Mouse (Mus musculus) intestine, postnatal 0 days (tissue): ENCODE results near the gene Lonp1. TPM values are rescaled to one million over a fixed set of nuclear protein-coding genes. Genes with fewer than 3 reads are reported as not detected.

Experiments
- ATAC-seq: fragments of 200-750 bp; cut with Nextera tagmentation; 2 replicates; pipeline ENCODE4 v1.8.0; 2017; ENCODE audit warnings: mild to moderate bottlenecking, moderate TSS enrichment, moderate library complexity
- H3K27ac ChIP-seq: fragments of 300-500 bp; sonication (generic); 2 replicates; pipeline ENCODE4 v1.5.1; 2014; ENCODE audit warnings: mild to moderate bottlenecking, low read depth, low read length, moderate library complexity
- H3K27me3 ChIP-seq: fragments of 300-500 bp; sonication (generic); replicated peaks from 2 replicates; pipeline ENCODE4 v1.6.1; 2014; ENCODE audit warnings: low read length, mixed read lengths; ENCODE audit not compliant: control insufficient read depth, insufficient read depth
- H3K36me3 ChIP-seq: fragments of 300-500 bp; sonication (generic); 2 replicates; pipeline ENCODE4 v1.6.1; 2014; ENCODE audit warnings: mild to moderate bottlenecking, moderate library complexity; ENCODE audit not compliant: control insufficient read depth, insufficient read depth
- H3K4me1 ChIP-seq: fragments of 300-500 bp; sonication (generic); replicated peaks from 2 replicates; pipeline ENCODE4 v1.6.1; 2014; ENCODE audit warnings: antibody characterized with exemption, low read length, mixed read lengths; ENCODE audit not compliant: control insufficient read depth, insufficient read depth
- H3K4me2 ChIP-seq: fragments of 300-500 bp; sonication (generic); replicated peaks from 2 replicates; pipeline ENCODE4 v1.6.1; 2014; ENCODE audit warnings: low read depth, mild to moderate bottlenecking, moderate library complexity
- H3K4me3 ChIP-seq: fragments of 300-500 bp; sonication (generic); 2 replicates; pipeline ENCODE4 v1.5.1; 2014; ENCODE audit warnings: low read depth, low read length
- H3K9ac ChIP-seq: fragments of 300-500 bp; sonication (generic); 2 replicates; pipeline ENCODE4 v1.6.1; 2014; ENCODE audit warnings: mild to moderate bottlenecking, low read depth, low read length
- H3K9me3 ChIP-seq: fragments of 300-500 bp; sonication (generic); 2 replicates; pipeline ENCODE4 v1.6.1; 2016; ENCODE audit warnings: mixed run types; ENCODE audit not compliant: control insufficient read depth
- CTCF ChIP-seq: sonication (generic); IDR thresholded peaks from 2 replicates; pipeline ENCODE4 v1.5.1; 2016; ENCODE audit warnings: low read depth, mild to moderate bottlenecking, control low read depth, antibody characterized with exemption, moderate library complexity
- WGBS: fragments of 180-500 bp; shearing (Covaris S2); extraction: QIAGEN DNeasy Blood & Tissue Kit; methylation state at CpG from one replicate; pipeline ENCODE4 v1.1.7; 2014; 5-methylcytosine and 5-hydroxymethylcytosine counted together
- polyA plus RNA-seq: library from polyadenylated mRNA; unstranded; fragments of >200 nt; fragmentation: Nextera tagmentation; extraction: Ambion mirVana; gene quantifications from 2 replicates; pipeline ENCODE4 v1.2.1, GENCODE M21; 2015

Lonp1 gene
- polyA plus RNA-seq, 1 experiment from 2014 or later, result 25.5 TPM

DNA sequence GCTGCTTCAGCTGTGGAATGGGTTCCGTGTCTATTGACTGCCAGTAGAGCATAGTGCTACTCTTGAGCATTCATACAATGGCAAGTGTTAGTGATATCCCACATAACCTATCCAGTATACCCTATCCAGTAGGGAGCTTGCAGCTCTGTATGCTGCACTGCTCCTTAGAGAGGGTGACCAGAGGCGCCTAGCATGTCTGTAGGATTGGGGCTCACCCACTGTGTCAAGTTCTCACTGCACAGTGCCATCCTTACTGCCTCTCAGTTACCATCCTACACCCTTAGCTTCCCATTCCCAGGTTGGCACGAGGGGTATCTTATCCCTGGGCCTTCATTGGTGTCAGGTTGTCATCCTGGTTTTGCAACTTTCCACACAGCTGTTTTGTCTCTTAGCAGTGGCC lies 22.3 kb downstream of the Lonp1 start:
- 89% methylated on average over 3 of the region's 3 CpGs for WGBS
- H3K27ac ChIP-seq, result no peak overlapping the region
- no peaks in the 10 kb centered on the region for H3K27me3 ChIP-seq
- no peaks in the 10 kb centered on the region for H3K4me1 ChIP-seq
- H3K36me3 ChIP-seq, result peaks cover 82% of the 10 kb centered on the region
- no peak for TF ChIP-seq CTCF
- H3K9ac ChIP-seq, result no peak overlapping the region
- no peaks in the 10 kb centered on the region for H3K9me3 ChIP-seq
- ATAC-seq, result no peak
- H3K4me3 ChIP-seq, result no peak overlapping the region
- no peak overlapping the region for H3K4me2 ChIP-seq

DNA sequence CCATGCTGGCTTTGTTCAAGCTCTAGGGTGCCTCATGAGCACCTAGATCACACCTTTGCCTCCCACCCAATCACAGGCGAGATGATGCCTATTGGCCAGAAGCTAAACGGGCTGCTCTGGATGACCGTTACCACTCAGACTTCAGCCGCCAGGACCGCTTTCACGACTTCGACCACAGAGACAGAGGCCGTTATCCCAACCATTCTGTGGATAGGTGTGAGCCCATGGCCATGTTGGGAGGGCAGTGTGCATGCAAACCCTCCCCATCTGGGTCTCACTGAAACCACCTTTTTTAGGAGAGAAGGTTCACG lies 22.7 kb downstream of the Lonp1 start:
- H3K4me2 ChIP-seq, result no peak overlapping the region
- H3K4me3 ChIP-seq, result no peak overlapping the region
- H3K9me3 ChIP-seq, result no peaks in the 10 kb centered on the region
- WGBS, result 82% methylated on average over 9 of the region's 9 CpGs
- no peaks in the 10 kb centered on the region for H3K27me3 ChIP-seq
- TF ChIP-seq CTCF, result no peak
- H3K4me1 ChIP-seq, result no peaks in the 10 kb centered on the region
- H3K9ac ChIP-seq, result no peak overlapping the region
- peaks cover 85% of the 10 kb centered on the region for H3K36me3 ChIP-seq
- no peak overlapping the region for H3K27ac ChIP-seq
- ATAC-seq, result no peak

DNA sequence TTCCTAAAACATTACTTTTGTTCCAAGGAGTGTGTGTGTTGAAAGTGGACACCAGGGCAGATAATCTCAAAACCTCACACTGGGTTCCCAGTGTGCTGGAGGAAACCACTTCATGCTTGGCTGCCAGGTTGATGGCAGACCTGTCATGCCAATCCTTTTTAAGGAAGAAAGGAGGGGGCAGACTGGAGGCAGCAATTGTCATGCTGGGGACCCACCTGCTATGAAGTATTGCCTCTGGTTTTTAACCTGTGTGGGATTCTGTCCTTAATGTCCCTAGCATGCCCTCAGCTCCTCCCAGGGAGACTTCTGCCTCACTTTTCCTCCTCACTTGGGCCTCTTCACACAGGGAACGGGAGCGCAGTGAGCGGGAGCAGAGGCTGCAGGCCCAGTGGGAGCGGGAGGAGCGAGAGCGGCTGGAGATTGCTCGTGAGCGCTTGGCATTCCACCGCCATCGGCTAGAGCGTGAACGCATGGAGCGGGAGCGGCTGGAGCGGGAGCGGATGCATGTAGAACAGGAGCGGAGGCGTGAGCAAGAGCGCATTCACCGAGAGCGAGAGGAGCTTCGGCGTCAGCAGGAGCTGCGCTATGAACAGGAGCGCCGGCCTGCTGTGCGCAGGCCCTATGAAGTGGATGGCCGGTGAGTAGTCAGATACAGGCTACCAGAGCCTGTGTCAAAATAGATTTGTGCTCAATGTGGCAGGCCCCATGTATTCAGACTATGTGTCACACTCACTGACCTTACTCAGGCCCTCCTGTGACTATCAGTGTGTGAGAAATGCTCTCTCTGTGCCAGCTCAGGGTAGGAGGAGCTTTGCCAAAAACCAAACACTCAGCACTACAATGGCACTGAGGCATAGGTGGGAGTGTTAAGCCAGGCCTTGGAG lies 23.3 kb downstream of the Lonp1 start:
- no peak for ATAC-seq
- no peak overlapping the region for H3K9ac ChIP-seq
- H3K4me1 ChIP-seq, result no peaks in the 10 kb centered on the region
- H3K36me3 ChIP-seq, result peaks cover 85% of the 10 kb centered on the region
- no peaks in the 10 kb centered on the region for H3K9me3 ChIP-seq
- no peaks in the 10 kb centered on the region for H3K27me3 ChIP-seq
- H3K4me3 ChIP-seq, result no peak overlapping the region
- H3K27ac ChIP-seq, result no peak overlapping the region; the same call in 1 of the 2 replicates
- WGBS, result 94% methylated on average over 28 of the region's 28 CpGs
- H3K4me2 ChIP-seq, result no peak overlapping the region
- no peak for TF ChIP-seq CTCF

DNA sequence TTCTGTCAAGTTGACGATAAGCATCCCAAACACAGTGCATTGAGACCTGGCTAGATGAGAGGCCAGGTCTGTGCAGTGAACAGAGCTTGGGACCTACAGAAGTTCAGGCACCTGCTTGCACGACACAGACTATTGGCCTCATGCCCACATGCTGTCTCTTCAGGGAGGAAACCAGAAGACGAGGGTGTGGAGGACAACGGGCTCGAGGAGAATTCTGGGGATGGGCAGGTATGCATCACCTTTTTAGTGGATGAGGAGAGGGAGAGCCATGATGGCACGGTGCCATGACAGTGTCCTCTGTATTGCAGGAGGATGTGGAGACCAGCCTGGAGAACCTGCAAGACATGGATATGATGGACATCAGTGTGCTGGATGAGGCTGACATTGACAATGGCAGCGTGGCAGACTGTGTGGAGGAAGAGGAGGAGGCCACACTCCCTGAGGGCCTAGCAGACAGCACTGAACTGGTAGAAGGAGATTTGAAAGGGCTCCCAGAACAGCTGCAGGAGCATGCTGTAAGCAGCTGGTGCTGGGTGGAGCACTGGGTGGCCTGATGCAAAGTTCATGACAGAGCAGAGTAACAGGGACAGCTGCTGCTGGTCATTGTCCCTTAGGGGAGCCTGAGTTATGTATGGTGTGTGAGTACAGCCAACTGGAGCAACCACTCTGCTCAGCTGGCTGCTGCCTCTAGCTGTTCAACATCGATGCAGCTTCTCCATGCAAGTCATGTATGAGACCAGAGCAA lies 33.0 kb downstream of the Lonp1 start:
- no peak for TF ChIP-seq CTCF
- Histone ChIP-seq H3K4me3 (no peak overlapping the region), H3K36me3 (peaks cover 82% of the 10 kb centered on the region), H3K4me1 (no peaks in the 10 kb centered on the region), H3K27ac (no peak overlapping the region), H3K27me3 (no peaks in the 10 kb centered on the region), H3K9ac (no peak overlapping the region), H3K9me3 (no peaks in the 10 kb centered on the region), H3K4me2 (no peak overlapping the region)
- 81% methylated on average over 8 of the region's 8 CpGs for whole genome bisulfite sequencing
- no peak for ATAC-seq

DNA sequence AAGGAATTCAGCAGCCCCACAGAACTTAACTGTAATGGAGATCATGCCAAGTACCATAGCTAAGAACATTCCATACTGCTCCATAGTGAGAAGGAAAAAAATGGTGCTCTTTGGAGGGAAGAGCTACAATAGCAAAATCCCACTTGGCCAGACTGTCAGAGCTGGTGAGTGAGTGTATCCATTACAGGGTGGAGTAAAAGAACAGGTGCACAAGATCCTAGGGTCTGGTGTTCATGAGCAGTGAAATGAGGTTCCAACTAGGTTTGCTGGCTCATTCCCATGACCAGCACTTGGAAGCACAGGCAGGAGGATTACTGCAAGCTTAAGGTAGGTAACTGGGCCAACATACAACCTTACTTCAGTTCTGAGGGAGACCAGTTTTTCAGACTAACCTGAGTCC lies 34.1 kb downstream of the Lonp1 start:
- ATAC-seq, result no peak
- H3K27me3 ChIP-seq, result no peaks in the 10 kb centered on the region
- H3K4me3 ChIP-seq, result no peak overlapping the region
- H3K27ac ChIP-seq, result no peak overlapping the region; the same call in 1 of the 2 replicates
- H3K36me3 ChIP-seq, result peaks cover 85% of the 10 kb centered on the region
- no peak overlapping the region for H3K4me2 ChIP-seq
- H3K9me3 ChIP-seq, result no peaks in the 10 kb centered on the region
- H3K4me1 ChIP-seq, result no peaks in the 10 kb centered on the region
- no peak for TF ChIP-seq CTCF
- no peak overlapping the region for H3K9ac ChIP-seq

DNA sequence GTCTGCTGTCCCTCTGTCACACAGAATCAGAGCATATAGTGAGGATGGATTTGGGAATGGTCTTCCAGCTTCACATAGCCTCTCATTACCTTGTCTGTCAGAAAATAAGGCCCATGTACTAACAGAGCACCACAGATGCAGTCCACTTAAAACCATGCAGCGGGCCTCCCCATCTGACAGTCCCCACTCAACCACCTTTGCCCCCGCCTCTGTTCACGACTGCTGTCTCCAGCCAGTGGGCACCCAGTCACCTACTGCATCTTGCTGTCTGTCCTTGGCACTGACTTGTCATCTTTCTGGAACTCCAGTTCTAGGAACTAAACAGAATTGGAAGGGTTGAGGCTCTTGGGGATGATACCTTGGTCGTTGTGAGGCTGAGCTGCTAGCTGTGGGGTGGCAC lies 37.8 kb downstream of the Lonp1 start:
- Histone ChIP-seq H3K9ac (no peak overlapping the region), H3K4me1 (0 out of 2 replicates have a peak, but pooled peaks cover 4% of the 10 kb centered on the region), H3K27ac (no peak overlapping the region), H3K27me3 (no peaks in the 10 kb centered on the region), H3K4me2 (no peak overlapping the region), H3K36me3 (peaks cover 54% of the 10 kb centered on the region), H3K4me3 (no peak overlapping the region), H3K9me3 (no peaks in the 10 kb centered on the region)
- no peak for TF ChIP-seq CTCF
- 95% methylated on average over 4 of the region's 4 CpGs for WGBS
- no peak for ATAC-seq
